Mouse (Mus musculus) cerebellum, adult 2 months (tissue): ENCODE data around the gene Iqcf3. TPM values are rescaled to one million over a fixed set of nuclear protein-coding genes. Genes with fewer than 3 reads are reported as not detected.
"Not testable (repeated sequence)": the region's sequence is repeated elsewhere in the genome, so short reads cannot be mapped to it uniquely, and the experiment has no call there.

ENCODE experiments used
- DNase-seq, 2 experiments: peaks; one replicate each; pipeline ENCODE4 v3.0.0; 2021
- H3K27ac ChIP-seq: fragments of 200-500 bp; 2 replicates; pipeline ENCODE4 v1.5.1; 2012; ENCODE audit warnings: low read length, control low read depth, inconsistent platforms; ENCODE audit not compliant: insufficient read depth
- H3K27me3 ChIP-seq: fragments of 200-500 bp; 2 replicates; pipeline ENCODE4 v1.6.1; 2012; ENCODE audit warnings: inconsistent platforms, mild to moderate bottlenecking, low read length, moderate library complexity; ENCODE audit not compliant: control insufficient read depth, insufficient read depth
- H3K4me1 ChIP-seq: fragments of 200-500 bp; 2 replicates; pipeline ENCODE4 v1.6.1; 2011; ENCODE audit warnings: low read length; ENCODE audit not compliant: control insufficient read depth, insufficient read depth
- H3K4me3 ChIP-seq: fragments of 200-500 bp; replicated peaks from 2 replicates; pipeline ENCODE3; 2011; ENCODE audit warnings: mild to moderate bottlenecking, low read depth, low read length, control low read depth; ENCODE audit not compliant: insufficient read depth
- CTCF ChIP-seq: fragments of 200-500 bp; IDR thresholded peaks from 2 replicates; pipeline ENCODE4 v1.5.1; 2011; ENCODE audit warnings: low read depth, mild to moderate bottlenecking, control low read depth, low read length, moderate library complexity, borderline replicate concordance; ENCODE audit not compliant: insufficient read depth
- POLR2A ChIP-seq: fragments of 200-500 bp; IDR thresholded peaks from 2 replicates; pipeline ENCODE4 v1.6.1; 2011; ENCODE audit warnings: low read length, control low read depth, borderline replicate concordance; ENCODE audit not compliant: insufficient read depth
- whole genome bisulfite sequencing: fragments of 180-500 bp; shearing (Covaris S2); methylation state at CpG from one replicate; pipeline ENCODE4 v1.1.7; 2018; 5-methylcytosine and 5-hydroxymethylcytosine counted together
- polyA plus RNA-seq: library from polyadenylated mRNA; depleted of rRNA; stranded (reverse); fragments of >200 nt; gene quantifications from 2 replicates; pipeline ENCODE4 v1.2.3, GENCODE M21; 2012; rRNA removed

Gene Iqcf3
- not detected in 2 replicates for polyA plus RNA-seq

GRCm38 (mm10) chr9:106561531-106561930, at the start of gene Iqcf3:
Gene Iqcf3 (minus strand): TSS chr9:106561631.
- 93% methylated on average over 5 of the region's 5 CpGs for whole genome bisulfite sequencing
- no peak for TF ChIP-seq POLR2A
- TF ChIP-seq CTCF = no peak
- Histone ChIP-seq H3K27me3 (no peaks in the 10 kb centered on the region), H3K4me1 (no peaks in the 10 kb centered on the region), H3K27ac (no peak within 1 kb of the TSS), H3K4me3 (no peak within 1 kb of the TSS)
- DNase-seq = no peak

DNA sequence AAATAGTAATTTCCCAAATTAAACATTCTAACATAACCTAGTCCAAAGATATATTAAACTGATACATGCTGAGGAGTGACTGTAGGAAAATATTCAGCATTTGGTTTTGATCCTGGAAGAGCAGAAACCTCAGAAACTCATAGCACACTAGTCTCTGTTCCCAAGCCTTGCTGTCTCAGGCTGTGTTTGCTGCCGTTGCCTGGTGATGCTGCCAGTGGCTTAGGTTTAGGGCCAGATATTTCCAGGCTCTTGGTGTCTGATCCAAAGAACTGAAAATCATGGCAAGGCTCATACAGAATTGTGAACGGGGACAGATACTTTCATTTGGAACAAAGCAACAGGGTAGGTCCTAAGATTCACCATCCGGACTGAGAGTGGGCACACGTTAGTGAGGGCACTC, 49.3 kb upstream of the Iqcf3 start:
- no peak overlapping the region for H3K27ac ChIP-seq
- 68% methylated on average over 4 of the region's 4 CpGs for WGBS

DNA sequence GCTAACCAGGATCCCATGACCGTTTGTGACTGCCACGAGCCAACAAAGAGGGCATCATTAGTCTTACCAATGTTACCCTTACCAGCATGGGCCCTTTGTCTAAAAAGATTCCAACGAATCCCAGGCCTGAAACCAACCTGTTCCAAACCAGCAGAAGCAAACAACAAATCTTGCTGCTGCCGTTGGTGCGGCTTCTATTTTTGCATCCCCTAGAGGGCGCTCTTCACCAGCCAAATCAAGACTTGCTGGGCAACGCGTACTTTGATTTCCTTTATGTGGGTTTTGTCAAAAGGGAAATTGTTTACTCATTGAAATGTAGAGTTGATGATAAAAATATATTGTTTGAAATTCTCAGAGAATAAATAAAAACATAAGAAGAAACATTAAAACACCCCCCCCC, 39.1 kb upstream of the Iqcf3 start:
- DNase-seq = peak; percentile 24 to 34
- Histone ChIP-seq H3K4me3 (no peak overlapping the region), H3K27ac (no peak overlapping the region), H3K4me1 (no peaks in the 10 kb centered on the region), H3K27me3 (no peaks in the 10 kb centered on the region)
- WGBS = 20% methylated on average over 8 of the region's 8 CpGs
- TF ChIP-seq CTCF (peak; percentile 64), POLR2A (no peak)

More for the DNA sequence above, 49.3 kb upstream of the Iqcf3 start:
- Histone ChIP-seq H3K4me3 (no peak overlapping the region), H3K4me1 (no peaks in the 10 kb centered on the region), H3K27me3 (no peaks in the 10 kb centered on the region)
- TF ChIP-seq CTCF (no peak), POLR2A (no peak)
- no peak for DNase-seq

- WGBS = 34% methylated on average over 7 of the region's 7 CpGs
- H3K4me1 ChIP-seq = no peaks in the 10 kb centered on the region
- no peak overlapping the region for H3K4me3 ChIP-seq
- H3K27me3 ChIP-seq = no peaks in the 10 kb centered on the region
- no peak for DNase-seq
- H3K27ac ChIP-seq = no peak overlapping the region
- TF ChIP-seq POLR2A (no peak), CTCF (no peak)
These were observed 37.0 kb upstream of the Iqcf3 start for GRCm38 (mm10) chr9:106598466-106598865.

- H3K27me3 ChIP-seq = no peaks in the 10 kb centered on the region
- no peaks in the 10 kb centered on the region for H3K4me1 ChIP-seq
- 48% methylated on average over 7 of the region's 7 CpGs for WGBS
- no peak overlapping the region for H3K4me3 ChIP-seq
- DNase-seq = no peak
- no peak overlapping the region for H3K27ac ChIP-seq
- no peak for TF ChIP-seq CTCF
- no peak for TF ChIP-seq POLR2A
These were observed 34.4 kb upstream of the Iqcf3 start for GRCm38 (mm10) chr9:106595836-106596235.

GRCm38 (mm10) chr9:106595402-106595801, 34.0 kb upstream of the Iqcf3 start:
- not testable (repeated sequence) for H3K4me1 ChIP-seq, H3K4me3 ChIP-seq, DNase-seq, H3K27me3 ChIP-seq, H3K27ac ChIP-seq
- WGBS = 9% methylated on average over 4 of the region's 4 CpGs

DNA sequence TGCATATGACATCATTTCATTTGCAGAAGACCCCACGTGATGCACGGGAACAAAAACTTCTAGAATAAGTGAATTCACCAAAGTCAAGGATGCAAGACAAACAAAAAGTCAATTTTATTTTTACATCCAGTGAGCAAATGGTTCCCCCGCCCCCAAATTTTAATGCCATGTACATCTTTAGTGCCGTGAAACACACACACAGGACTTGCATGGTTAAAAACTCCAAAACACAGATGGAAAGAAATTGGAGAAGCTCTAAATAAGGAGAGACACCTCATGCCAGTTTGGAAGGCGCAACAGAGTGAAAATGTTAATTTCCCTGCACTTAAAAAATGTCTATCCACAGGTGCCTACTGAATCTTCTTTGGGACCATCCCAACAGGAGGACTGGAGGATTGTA, 30.7 kb upstream of the Iqcf3 start:
- H3K4me1 ChIP-seq = no peaks in the 10 kb centered on the region
- H3K4me3 ChIP-seq = no peak overlapping the region
- H3K27ac ChIP-seq = no peak overlapping the region
- 89% methylated on average over 5 of the region's 5 CpGs for WGBS
- DNase-seq = no peak
- H3K27me3 ChIP-seq = no peaks in the 10 kb centered on the region
- TF ChIP-seq CTCF (no peak), POLR2A (no peak)

DNA sequence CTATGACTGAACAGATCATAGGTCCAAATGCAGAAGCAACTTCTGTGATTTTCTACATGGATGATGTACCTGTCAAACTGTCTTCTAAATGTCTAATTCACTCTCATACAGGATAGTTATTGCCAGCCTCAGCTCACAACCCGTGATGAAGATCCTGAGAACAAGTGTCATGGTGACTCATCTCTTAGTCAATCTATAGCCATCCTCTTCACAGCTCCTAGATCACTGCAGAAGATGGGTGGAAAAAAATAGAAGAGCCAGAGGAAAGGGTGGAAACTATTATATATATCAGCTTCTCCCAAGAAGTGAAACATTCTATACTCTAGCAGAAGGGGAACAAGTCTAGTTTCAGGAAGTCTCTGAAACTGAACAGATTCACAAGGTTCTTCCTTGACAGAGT, 21.1 kb upstream of the Iqcf3 start:
- Histone ChIP-seq H3K27me3 (no peaks in the 10 kb centered on the region; the same call in 1 of the 2 replicates), H3K27ac (no peak overlapping the region), H3K4me1 (no peaks in the 10 kb centered on the region), H3K4me3 (no peak overlapping the region)
- no peak for DNase-seq
- TF ChIP-seq CTCF = no peak
- 68% methylated on average over 1 of the region's 1 CpGs for WGBS

DNA sequence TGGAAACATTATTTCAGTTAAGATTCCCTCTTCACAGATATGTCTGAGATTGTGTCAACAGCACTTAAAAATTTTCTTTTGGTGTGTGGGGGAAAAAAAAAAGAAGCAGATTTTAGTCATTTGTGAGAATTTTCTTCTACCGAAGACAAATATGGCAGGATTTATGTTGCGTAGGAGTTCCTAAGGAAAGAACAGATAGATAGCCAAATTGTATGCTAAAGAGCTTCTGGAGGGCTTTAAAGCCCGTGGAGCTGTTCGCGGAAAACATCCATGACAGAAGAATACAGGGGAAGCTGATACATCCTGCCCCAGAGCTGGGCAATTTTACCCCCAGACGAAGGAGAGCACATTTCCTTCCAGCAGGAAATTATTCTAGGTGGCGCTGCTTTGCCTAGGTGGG, 18.6 kb upstream of the Iqcf3 start:
- TF ChIP-seq CTCF = no peak
- no peaks in the 10 kb centered on the region for H3K4me1 ChIP-seq
- H3K4me3 ChIP-seq = no peak overlapping the region
- WGBS = 88% methylated on average over 7 of the region's 7 CpGs
- no peak overlapping the region for H3K27ac ChIP-seq
- no peaks in the 10 kb centered on the region; the same call in 1 of the 2 replicates for H3K27me3 ChIP-seq
- DNase-seq = no peak
